Mouse (Mus musculus) lung, postnatal 0 days (tissue): ENCODE data around the gene Loxl3. TPM values are rescaled to one million over a fixed set of nuclear protein-coding genes. Genes with fewer than 3 reads are reported as not detected.
A peak's percentile ranks its signal among the peaks of the same experiment; 100 is the strongest.

ENCODE experiments used
- ATAC-seq: fragments of 200-750 bp; cut with Nextera tagmentation; 2 replicates; pipeline ENCODE4 v1.8.0; 2017; ENCODE audit warnings: moderate library complexity
- DNase-seq: peaks from one replicate; pipeline ENCODE4 v3.0.0-alpha.2; 2016; ENCODE audit warnings: low spot score
- H3K27ac ChIP-seq: fragments of 300-500 bp; sonication (generic); 2 replicates; pipeline ENCODE4 v1.5.1; 2014; ENCODE audit warnings: antibody characterized with exemption, mild to moderate bottlenecking, low read length, mixed read lengths
- H3K27me3 ChIP-seq: fragments of 300-500 bp; sonication (generic); replicated peaks from 2 replicates; pipeline ENCODE4 v1.6.1; 2014; ENCODE audit warnings: low read length, mixed read lengths; ENCODE audit not compliant: insufficient read depth
- H3K36me3 ChIP-seq: fragments of 300-500 bp; sonication (generic); 2 replicates; pipeline ENCODE4 v1.6.1; 2014; ENCODE audit warnings: low read length, mixed read lengths; ENCODE audit not compliant: insufficient read depth
- H3K4me1 ChIP-seq: fragments of 300-500 bp; sonication (generic); 2 replicates; pipeline ENCODE4 v1.6.1; 2014; ENCODE audit warnings: antibody characterized with exemption, low read depth, low read length, mixed read lengths; ENCODE audit not compliant: insufficient read depth
- H3K4me2 ChIP-seq: fragments of 300-500 bp; sonication (generic); replicated peaks from 2 replicates; pipeline ENCODE4 v1.6.1; 2014; ENCODE audit warnings: low read depth, mild to moderate bottlenecking, low read length, moderate library complexity, mixed read lengths
- H3K4me3 ChIP-seq: fragments of 300-500 bp; sonication (generic); 2 replicates; pipeline ENCODE4 v1.5.1; 2014; ENCODE audit warnings: low read depth, low read length
- H3K9ac ChIP-seq: fragments of 300-500 bp; sonication (generic); replicated peaks from 2 replicates; pipeline ENCODE4 v1.6.1; 2014; ENCODE audit warnings: low read depth, mild to moderate bottlenecking
- H3K9me3 ChIP-seq: fragments of 300-500 bp; sonication (generic); 2 replicates; pipeline ENCODE4 v1.6.1; 2016; ENCODE audit warnings: low read length, mixed read lengths
- CTCF ChIP-seq: IDR thresholded peaks from 2 replicates; pipeline ENCODE4 v1.5.1; 2016; ENCODE audit warnings: antibody characterized with exemption, mild to moderate bottlenecking
- EP300 ChIP-seq: IDR thresholded peaks from 2 replicates; pipeline ENCODE4 v1.6.1; 2016; ENCODE audit warnings: antibody characterized with exemption, mild to moderate bottlenecking, control low read depth
- WGBS: fragments of 180-500 bp; shearing (Covaris S2); extraction: QIAGEN DNeasy Blood & Tissue Kit; methylation state at CpG from one replicate; pipeline ENCODE4 v1.1.7; 2014; 5-methylcytosine and 5-hydroxymethylcytosine counted together
- polyA plus RNA-seq: library from polyadenylated mRNA; unstranded; fragments of >200 nt; fragmentation: Nextera tagmentation; extraction: Ambion mirVana; gene quantifications from 2 replicates; pipeline ENCODE4 v1.2.1, GENCODE M21; 2015

The Loxl3 gene
- 10.1 and 11.4 TPM in 2 replicates for polyA plus RNA-seq

GRCm38 (mm10) chr6:83033249-83034185, at the start of gene Loxl3, which contains the start of gene Dok1:
Gene Loxl3, plus strand, starts transcription at chr6:83034173.
Gene Dok1, minus strand, starts transcription at chr6:83033471.
- Histone ChIP-seq H3K4me1 (peaks cover 8% of the 10 kb centered on the region), H3K27ac (peak within 1 kb of the TSS; percentile 83), H3K27me3 (no peaks in the 10 kb centered on the region), H3K36me3 (no peaks in the 10 kb centered on the region), H3K9ac (peak within 1 kb of the TSS; percentile 51), H3K4me3 (peak within 1 kb of the TSS; percentile 57), H3K9me3 (no peaks in the 10 kb centered on the region), H3K4me2 (peak within 1 kb of the TSS; percentile 84)
- DNase-seq, result peak; percentile 89
- TF ChIP-seq CTCF (no peak), EP300 (0 out of 2 replicates have a peak, but pooled peaks have one; percentile 24)
- peak; percentile 90 for ATAC-seq
- 2% methylated on average over 50 of the region's 51 CpGs for WGBS

GRCm38 (mm10) chr6:82987411-82987971, 46.5 kb upstream of the Loxl3 start:
- Histone ChIP-seq H3K27ac (no peak overlapping the region), H3K4me1 (no peaks in the 10 kb centered on the region), H3K36me3 (no peaks in the 10 kb centered on the region), H3K4me3 (no peak overlapping the region), H3K4me2 (no peak overlapping the region), H3K27me3 (no peaks in the 10 kb centered on the region), H3K9ac (no peak overlapping the region), H3K9me3 (no peaks in the 10 kb centered on the region)
- DNase-seq, result no peak
- ATAC-seq, result no peak
- 19% methylated on average over 9 of the region's 9 CpGs for WGBS
- TF ChIP-seq EP300 (no peak), CTCF (no peak)

DNA sequence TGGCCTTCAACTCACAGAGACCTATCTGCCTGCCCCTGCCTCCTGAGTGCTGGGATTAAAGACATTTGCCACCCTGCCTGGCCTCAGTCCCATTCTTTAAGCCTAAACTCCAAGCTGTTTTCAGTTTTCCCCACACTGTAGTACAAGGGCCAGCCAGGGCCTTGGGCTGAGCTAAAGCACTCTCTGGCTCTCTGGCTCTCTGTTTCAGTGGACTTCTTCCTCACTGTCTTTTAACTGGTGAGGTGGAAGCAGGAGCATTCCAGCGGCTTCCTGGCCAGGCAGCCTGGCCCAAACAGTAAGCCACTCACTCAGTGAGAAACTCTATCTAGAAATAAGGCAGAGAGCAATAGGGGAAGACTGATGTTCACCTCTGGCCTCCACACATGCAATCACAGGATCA, 40.3 kb upstream of the Loxl3 start:
- WGBS, result 26% methylated on average over 1 of the region's 1 CpGs
- Histone ChIP-seq H3K4me1 (no peaks in the 10 kb centered on the region), H3K4me3 (no peak overlapping the region)

DNA sequence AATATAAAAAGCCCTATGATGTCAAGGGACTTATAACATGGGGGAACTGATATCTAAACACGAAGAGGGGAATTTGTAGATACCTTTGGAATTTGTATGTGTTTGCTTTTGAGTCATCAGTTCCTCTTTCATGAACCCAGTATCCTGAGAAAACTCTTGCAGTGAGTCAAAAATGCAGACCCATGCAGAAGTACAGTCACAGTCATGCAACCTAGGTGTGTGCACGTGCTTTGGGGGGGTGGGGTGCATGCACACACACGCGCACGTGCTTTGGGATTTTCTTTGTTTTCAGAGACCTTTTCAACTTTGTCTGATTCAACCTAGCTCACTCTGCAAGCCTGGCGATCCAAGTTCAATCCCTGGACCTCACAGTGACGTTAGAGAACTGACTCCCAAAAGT, 39.6 kb upstream of the Loxl3 start:
- no peaks in the 10 kb centered on the region for H3K36me3 ChIP-seq
- 71% methylated on average over 7 of the region's 7 CpGs for WGBS
- DNase-seq, result no peak
- H3K4me2 ChIP-seq, result no peak overlapping the region
- no peaks in the 10 kb centered on the region for H3K9me3 ChIP-seq
- no peak overlapping the region for H3K4me3 ChIP-seq
- TF ChIP-seq EP300 (no peak), CTCF (no peak)
- H3K27me3 ChIP-seq, result no peaks in the 10 kb centered on the region
- H3K9ac ChIP-seq, result no peak overlapping the region
- no peak for ATAC-seq
- no peaks in the 10 kb centered on the region for H3K4me1 ChIP-seq
- no peak overlapping the region for H3K27ac ChIP-seq

More for the DNA sequence above, 40.3 kb upstream of the Loxl3 start:
- H3K4me2 ChIP-seq, result no peak overlapping the region
- no peaks in the 10 kb centered on the region for H3K27me3 ChIP-seq
- no peak overlapping the region for H3K9ac ChIP-seq
- ATAC-seq (no peak), DNase-seq (no peak)
- H3K9me3 ChIP-seq, result no peaks in the 10 kb centered on the region
- H3K27ac ChIP-seq, result no peak overlapping the region
- H3K36me3 ChIP-seq, result no peaks in the 10 kb centered on the region
- TF ChIP-seq CTCF (no peak), EP300 (no peak)

- Histone ChIP-seq H3K4me1 (no peaks in the 10 kb centered on the region), H3K4me3 (no peak overlapping the region), H3K9me3 (no peaks in the 10 kb centered on the region), H3K9ac (no peak overlapping the region), H3K4me2 (peak overlapping the region; percentile 39), H3K27ac (peak overlapping the region; percentile 57), H3K27me3 (no peaks in the 10 kb centered on the region), H3K36me3 (no peaks in the 10 kb centered on the region)
- TF ChIP-seq EP300, result no peak; the same call in 1 of the 2 replicates
- peak; percentile 96 for TF ChIP-seq CTCF
- DNase-seq, result peak; percentile 98
- 6% methylated on average over 11 of the region's 11 CpGs for WGBS
- peak; percentile 98 for ATAC-seq
Measured at GRCm38 (mm10) chr6:82996740-82997315, 37.1 kb upstream of the Loxl3 start.

DNA sequence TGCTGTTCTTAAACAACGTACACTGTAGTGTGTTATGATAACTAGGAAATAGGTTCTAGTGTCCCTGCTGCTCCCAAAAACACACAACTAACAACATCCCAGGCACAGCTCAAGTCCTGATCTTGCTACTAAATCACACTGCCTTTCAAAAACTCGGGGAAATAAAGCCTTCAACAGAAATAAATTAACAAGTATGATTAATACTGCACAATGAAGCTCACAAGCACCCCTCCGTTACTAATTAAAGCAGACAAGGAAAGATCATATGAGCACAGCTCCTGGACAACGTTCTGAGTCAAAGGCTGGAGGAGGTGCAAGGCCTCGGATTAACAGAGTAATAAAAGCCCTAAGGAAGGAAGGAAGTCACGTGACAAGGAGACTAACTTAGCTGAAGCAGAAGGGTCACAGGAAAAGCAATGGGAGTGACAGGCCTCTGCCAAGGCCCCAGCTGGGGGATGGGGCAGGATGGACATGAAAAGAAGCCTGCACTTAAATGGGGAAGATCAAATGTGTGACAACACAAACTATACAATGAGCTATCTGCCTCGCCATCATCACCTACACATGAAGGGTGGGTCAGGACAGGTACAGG, 36.4 kb upstream of the Loxl3 start:
- Histone ChIP-seq H3K9ac (no peak overlapping the region), H3K4me3 (no peak overlapping the region), H3K4me1 (no peaks in the 10 kb centered on the region), H3K36me3 (no peaks in the 10 kb centered on the region), H3K9me3 (no peaks in the 10 kb centered on the region), H3K27ac (peak overlapping the region; percentile 57), H3K27me3 (no peaks in the 10 kb centered on the region), H3K4me2 (no peak overlapping the region)
- TF ChIP-seq CTCF (no peak), EP300 (no peak)
- DNase-seq (peak; percentile 65), ATAC-seq (peak; percentile 37)
- WGBS, result 52% methylated on average over 7 of the region's 7 CpGs
